Mouse (Mus musculus) bone marrow, adult 2 months (tissue): ENCODE data around the gene Camta2.

ENCODE experiments used
- CTCF ChIP-seq: fragments of 200-500 bp; IDR thresholded peaks from 2 replicates; pipeline ENCODE4 v1.5.1; 2011; ENCODE audit warnings: low read length, control low read depth; ENCODE audit not compliant: control insufficient read depth, insufficient read depth
- POLR2A ChIP-seq: fragments of 200-500 bp; IDR thresholded peaks from 2 replicates; pipeline ENCODE4 v1.6.1; 2011; ENCODE audit warnings: low read depth, mild to moderate bottlenecking, control low read depth, low read length, borderline replicate concordance; ENCODE audit not compliant: control insufficient read depth

DNA sequence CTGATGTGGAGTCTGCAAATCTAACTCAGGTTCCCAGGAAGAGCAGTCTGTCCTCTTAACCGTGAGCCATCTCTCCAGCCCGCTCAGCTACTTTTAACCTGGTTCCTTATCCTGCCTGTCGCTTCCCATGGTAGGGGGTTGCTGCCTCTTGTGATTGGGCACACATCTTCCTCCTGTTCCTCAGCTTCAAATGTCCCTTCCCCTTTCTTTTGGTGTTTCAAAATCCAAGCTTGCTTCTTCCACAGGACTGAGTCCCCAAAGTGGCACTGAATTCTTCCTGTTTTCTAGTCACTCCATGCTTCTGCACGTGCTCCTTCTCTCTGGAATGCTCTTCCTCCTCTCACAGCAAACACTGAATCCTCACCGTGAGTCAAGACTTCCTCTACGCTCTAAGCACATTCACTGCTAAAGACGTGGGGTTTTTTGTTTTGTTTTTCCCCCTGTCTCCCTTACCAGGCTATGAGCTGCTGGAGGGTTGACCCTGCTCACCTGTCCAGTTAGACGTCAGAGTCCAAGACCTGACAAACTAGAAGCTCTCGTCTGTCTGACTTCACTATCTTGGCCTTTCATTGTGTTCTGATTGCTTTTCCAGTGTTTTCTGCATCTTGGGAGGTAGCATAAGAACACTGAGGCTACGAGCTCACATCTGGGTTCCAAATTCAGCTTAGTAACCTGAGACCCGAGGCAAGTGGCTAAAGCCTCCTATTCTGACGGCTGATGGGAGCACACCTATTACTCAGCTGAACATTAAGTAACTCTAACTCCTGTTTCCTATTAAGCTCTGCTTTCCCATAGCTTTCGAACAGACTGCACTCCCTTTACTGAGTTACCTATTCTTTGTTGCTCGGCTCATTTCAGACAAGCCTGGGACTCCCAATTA lies 20.4 kb downstream of the Camta2 start:
- TF ChIP-seq CTCF, result no peak
- no peak for TF ChIP-seq POLR2A
